Mouse (Mus musculus) adrenal gland, adult 2 months (tissue): ENCODE measurements around the gene Inpp5b. TPM values are rescaled to one million over a fixed set of nuclear protein-coding genes. Genes with fewer than 3 reads are reported as not detected.

Source experiments
- DNase-seq: peaks from one replicate; pipeline ENCODE4 v3.0.0; 2021
- microRNA-seq, 2 experiments: library from miRNA; unstranded; fragments of <30 nt; microRNA quantifications; one replicate each; pipeline ENCODE4 v1.2.0; 2021
- polyA plus RNA-seq: library from polyadenylated mRNA; depleted of rRNA; stranded (reverse); fragments of >200 nt; gene quantifications from 2 replicates; pipeline ENCODE4 v1.2.3, GENCODE M21; 2012; rRNA removed
- total RNA-seq, 2 experiments: library from RNA; stranded (reverse); gene quantifications; 2 replicates each; pipeline ENCODE4 v1.2.3; 2021

The Inpp5b gene
- total and polyA plus RNA-seq, 3 experiments: 16.3 to 26.0 (median 20.1) TPM

GRCm38 (mm10) chr4:124811347-124811975 is 69.8 kb downstream of the Inpp5b start:
- no peak for DNase-seq

GRCm38 (mm10) chr4:124815901-124816300 is 74.3 kb downstream of the Inpp5b start:
- DNase-seq: peak; percentile 50

DNA sequence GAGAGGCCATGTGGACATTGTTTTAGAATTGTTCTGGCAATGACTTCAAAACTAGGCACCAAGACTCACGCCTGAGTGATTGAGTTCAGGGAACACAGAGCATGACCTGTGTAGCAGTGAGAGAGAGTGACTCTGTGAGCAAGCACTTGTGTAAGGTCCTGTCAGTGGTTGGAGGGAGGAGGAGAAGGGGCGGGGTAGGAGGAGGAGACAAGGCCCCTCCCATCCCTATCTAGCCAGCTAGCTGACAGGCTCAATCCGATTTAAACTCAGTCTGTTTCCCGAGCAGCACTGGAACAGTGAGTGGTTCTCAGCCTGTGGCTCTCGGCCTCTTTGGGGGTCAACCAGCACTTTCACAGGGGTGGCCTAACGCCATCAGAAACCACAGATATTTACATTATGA is 76.2 kb downstream of the Inpp5b start:
- peak; percentile 83 for DNase-seq

GRCm38 (mm10) chr4:124818832-124819231 is 77.2 kb downstream of the Inpp5b start:
- no peak for DNase-seq

DNA sequence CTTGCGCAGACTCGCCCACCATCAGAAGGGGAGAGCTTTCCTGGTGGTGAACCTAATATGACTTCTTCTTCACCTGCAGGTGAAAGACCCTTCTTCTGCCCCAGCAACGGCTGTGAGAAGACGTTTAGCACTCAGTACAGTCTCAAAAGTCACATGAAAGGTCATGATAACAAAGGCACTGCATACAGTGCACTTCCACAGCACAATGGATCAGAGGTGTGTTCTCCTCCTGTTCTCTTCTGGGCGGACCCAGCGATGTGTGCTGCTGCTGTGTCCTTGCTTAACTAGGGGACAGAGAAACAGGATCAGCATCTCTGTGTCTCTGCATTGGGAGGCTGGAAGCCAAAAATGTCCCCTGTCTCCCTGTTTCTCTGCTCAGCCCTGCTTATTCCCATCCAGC is 83.3 kb downstream of the Inpp5b start:
- DNase-seq: no peak

- DNase-seq: no peak
Measured at GRCm38 (mm10) chr4:124825371-124825965, 83.8 kb downstream of the Inpp5b start.

GRCm38 (mm10) chr4:124829671-124830070 is 88.0 kb downstream of the Inpp5b start:
- no peak for DNase-seq

DNA sequence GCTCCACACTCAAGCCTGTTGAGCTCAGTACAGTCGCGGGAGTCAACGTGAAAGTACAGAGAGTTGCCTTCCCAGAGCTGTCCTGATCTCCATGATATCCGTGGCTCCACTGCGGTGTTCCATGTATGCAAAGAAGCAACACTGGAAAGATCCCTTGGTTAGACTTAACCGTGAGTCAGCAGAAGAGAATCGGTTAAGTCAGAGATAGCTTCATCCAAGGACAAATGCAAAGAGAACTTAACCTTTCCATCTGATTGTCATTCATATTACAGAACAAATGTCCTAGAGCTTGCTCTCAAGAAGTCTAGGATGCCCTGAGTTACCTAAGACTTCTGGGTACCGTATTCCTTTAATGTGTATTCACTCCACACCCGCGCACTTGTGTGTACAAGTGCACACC is 91.1 kb downstream of the Inpp5b start:
- no peak for DNase-seq

DNA sequence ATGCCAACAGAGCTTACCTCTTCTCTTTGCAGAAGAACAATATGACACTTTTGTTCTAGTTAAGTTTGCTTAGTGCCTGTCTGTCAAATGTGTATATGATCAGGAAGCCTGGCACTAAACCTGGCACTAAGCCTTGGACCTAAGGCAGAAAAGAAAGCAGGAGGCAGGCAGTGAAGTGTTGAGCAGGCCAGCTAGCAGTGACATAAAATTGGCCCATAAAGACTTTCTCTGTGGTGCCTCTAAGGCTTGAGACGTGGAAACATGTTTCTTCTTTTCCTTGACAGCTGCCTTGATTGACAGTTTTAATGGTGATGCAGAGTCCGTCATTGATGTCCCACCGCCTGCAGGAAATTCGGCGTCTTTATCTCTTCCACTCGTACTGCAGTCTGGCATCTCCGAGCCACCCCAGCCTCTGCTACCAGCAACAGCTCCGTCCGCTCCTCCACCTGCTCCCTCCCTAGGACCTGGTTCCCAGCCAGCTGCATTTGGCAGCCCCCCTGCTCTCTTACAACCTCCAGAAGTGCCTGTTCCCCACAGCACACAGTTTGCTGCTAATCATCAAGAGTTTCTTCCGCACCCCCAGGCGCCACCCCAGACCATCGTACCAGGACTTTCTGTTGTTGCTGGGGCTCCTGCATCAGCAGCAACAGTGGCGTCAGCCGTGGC is 96.5 kb downstream of the Inpp5b start:
- no peak for DNase-seq

GRCm38 (mm10) chr4:124840998-124841397 is 99.3 kb downstream of the Inpp5b start:
- no peak for DNase-seq

DNA sequence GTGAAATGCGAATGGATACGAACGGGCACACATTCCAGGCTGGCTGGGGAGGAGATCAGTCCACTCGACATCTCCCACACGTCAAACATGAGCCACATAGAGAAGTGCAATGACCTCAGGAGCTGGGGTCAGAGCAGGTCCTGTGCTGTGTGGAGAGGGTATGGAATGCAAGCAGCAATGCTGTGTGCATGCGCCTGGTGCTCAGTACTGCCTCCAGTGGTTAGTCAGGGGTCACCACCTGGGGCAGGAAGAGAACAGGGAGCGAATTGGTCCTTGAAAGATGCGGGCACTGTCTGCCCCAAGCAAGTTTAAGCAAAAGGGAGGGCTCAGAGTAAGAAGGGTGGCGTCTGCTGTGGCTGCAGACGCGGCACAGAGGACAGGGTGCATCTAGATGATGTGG is 101.8 kb downstream of the Inpp5b start:
- peak; percentile 36 for DNase-seq

DNA sequence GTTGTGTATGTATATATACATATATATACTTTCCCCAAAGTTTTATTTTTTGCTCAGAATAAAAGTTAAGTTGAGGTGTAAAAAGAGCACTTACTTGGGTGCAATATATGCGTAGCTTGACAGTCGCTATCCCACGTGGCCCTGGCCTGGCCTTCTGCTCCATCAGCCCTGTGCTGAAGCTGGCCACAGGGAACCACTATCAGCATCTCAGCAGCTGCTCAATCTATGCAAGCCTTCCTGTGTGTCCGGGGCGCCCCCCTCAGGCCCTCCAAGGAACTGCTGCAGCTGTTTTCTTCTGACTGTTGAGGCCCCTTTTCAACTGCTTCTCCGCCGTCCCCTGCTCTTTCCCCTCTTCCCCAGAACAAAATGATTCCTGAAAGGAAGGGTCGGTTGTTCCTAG is 105.9 kb downstream of the Inpp5b start:
- peak; percentile 85 for DNase-seq

DNA sequence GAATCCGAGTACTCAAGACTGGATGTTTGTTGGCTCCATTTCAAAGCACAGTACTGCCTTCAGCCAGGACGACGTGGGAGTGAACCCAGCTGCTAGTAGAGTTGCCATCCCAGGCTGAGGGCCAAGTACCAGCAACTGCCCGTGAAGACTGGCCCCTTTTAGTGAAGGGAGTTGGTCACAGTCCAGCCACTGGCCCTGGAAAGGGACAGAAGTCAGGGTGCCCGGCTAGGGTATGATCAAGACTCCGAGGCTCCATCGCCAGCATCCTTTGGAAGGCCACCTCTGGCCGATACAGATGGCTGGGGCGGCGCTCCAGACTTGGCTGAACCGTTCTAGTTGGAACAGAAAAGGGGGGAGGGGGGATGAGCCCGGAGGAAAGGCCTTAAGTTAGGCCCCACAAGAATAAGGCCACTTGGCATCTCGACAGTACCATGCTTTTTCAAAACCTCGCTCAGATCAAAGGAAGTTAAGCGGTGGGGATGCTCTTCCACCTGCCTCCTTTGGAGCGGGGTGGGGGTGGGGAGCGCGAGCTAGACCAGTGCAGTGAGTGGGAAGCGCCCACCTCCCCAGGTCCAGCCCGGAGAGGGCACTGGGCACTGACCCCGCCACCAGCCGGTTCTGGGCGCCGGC is 108.1 kb downstream of the Inpp5b start:
- DNase-seq: peak; percentile 61

DNA sequence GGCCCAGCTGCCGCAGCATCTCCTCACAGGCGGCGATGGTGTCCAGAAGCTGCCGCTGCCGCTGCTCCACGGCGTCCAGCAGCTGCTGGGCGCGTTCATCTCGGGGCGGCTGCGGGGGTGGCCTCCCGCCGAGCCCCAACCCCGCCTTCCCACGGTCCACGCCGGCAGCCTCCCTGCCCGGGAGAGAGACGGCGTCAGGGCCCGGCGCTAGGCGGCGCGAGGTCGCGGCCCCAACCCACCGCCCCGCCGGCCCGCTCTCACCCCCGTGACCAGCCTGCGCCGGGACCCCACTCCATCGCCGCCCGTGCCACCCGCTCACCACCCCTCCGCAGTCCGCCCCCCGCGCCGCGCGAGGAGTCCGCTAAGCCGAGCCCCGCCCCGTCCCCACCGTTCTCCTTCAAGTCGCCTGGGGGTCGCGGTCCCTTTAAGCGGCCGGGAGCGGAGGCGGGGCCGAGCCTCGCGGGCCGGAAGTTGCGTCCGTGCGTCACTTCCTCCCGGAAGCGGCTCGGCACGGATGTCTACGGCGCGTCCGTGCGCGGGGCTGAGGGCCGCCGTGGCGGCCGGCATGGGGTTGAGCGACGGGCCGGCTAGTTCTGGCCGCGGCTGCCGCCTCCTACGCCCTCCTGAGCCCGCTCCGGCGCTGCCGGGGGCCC is 108.7 kb downstream of the Inpp5b start, which contains the start of gene Yrdc:
TSS of gene Yrdc (plus strand) at position 419 of the 653 bp plus-strand sequence.
- peak; percentile 97 for DNase-seq

Small RNAs within 50 kb of the gene (microRNA-seq; reads per million reads assigned to microRNA genes)
- gene Gm24721: 0 reads per million in 2 experiments
- 0 reads per million in 2 experiments for gene Mir697
- gene Mir698: 0 to 0.41 reads per million in 2 experiments

Other genes with a start within 250 kb of the Inpp5b start
- gene 3100002H09Rik, start 131.0 kb upstream of the Inpp5b start, total RNA-seq: not detected
- not detected in 2 replicates for gene 3100002H09Rik, start 131.0 kb upstream of the Inpp5b start, polyA plus RNA-seq
- gene Pou3f1, start 85.0 kb upstream of the Inpp5b start, total RNA-seq: under 1 TPM in 1 of 2 experiments, not detected in 1; 0.10 TPM
- 0.15 and 0.26 TPM in 2 replicates for gene Pou3f1, start 85.0 kb upstream of the Inpp5b start, polyA plus RNA-seq
- gene Utp11, start 48.2 kb upstream of the Inpp5b start, total RNA-seq: 10 to 100 TPM; 33.4 to 33.5 TPM
- gene Utp11, start 48.2 kb upstream of the Inpp5b start, polyA plus RNA-seq: 2.0 and 2.1 TPM in 2 replicates
- 10 to 100 TPM in 1 of 2 experiments, 1 to 10 TPM in 1; 6.6 to 15.7 TPM for gene Fhl3, start 41.1 kb upstream of the Inpp5b start, total RNA-seq
- gene Fhl3, start 41.1 kb upstream of the Inpp5b start, polyA plus RNA-seq: 23.6 and 27.6 TPM in 2 replicates
- gene Sf3a3, start 27.1 kb upstream of the Inpp5b start, total RNA-seq: 10 to 100 TPM; 30.6 to 40.0 TPM
- gene Sf3a3, start 27.1 kb upstream of the Inpp5b start, polyA plus RNA-seq: 2.8 and 3.8 TPM in 2 replicates
- 10 to 100 TPM; 22.8 to 25.3 TPM for gene Mtf1, start 60.3 kb downstream of the Inpp5b start, total RNA-seq
- 5.5 and 7.1 TPM in 2 replicates for gene Mtf1, start 60.3 kb downstream of the Inpp5b start, polyA plus RNA-seq
- gene Yrdc, start 108.8 kb downstream of the Inpp5b start, total RNA-seq: 10 to 100 TPM; 34.9 to 39.5 TPM
- 45.0 and 48.5 TPM in 2 replicates for gene Yrdc, start 108.8 kb downstream of the Inpp5b start, polyA plus RNA-seq
- gene 1110065P20Rik, start 109.3 kb downstream of the Inpp5b start, total RNA-seq: 10 to 100 TPM; 29.3 to 47.0 TPM
- 63.4 and 70.0 TPM in 2 replicates for gene 1110065P20Rik, start 109.3 kb downstream of the Inpp5b start, polyA plus RNA-seq
- gene Maneal, start 120.3 kb downstream of the Inpp5b start, total RNA-seq: 1 to 10 TPM; 4.7 TPM
- gene Maneal, start 120.3 kb downstream of the Inpp5b start, polyA plus RNA-seq: 5.9 and 6.5 TPM in 2 replicates
- gene Epha10, start 139.0 kb downstream of the Inpp5b start, total RNA-seq: 1 to 10 TPM; 1.7 to 2.9 TPM
- 3.3 TPM in 2 replicates for gene Epha10, start 139.0 kb downstream of the Inpp5b start, polyA plus RNA-seq
- 10 to 100 TPM; 10.3 to 15.3 TPM for gene 9930104L06Rik, start 195.2 kb downstream of the Inpp5b start, total RNA-seq
- gene 9930104L06Rik, start 195.2 kb downstream of the Inpp5b start, polyA plus RNA-seq: 13.2 and 21.1 TPM in 2 replicates
- 1 to 10 TPM; 2.0 to 4.8 TPM for gene Cdca8, start 197.5 kb downstream of the Inpp5b start, total RNA-seq
- gene Cdca8, start 197.5 kb downstream of the Inpp5b start, polyA plus RNA-seq: 3.7 and 4.1 TPM in 2 replicates
- gene Rspo1, start 244.6 kb downstream of the Inpp5b start, total RNA-seq: 1 to 10 TPM; 5.1 to 7.5 TPM
- gene Rspo1, start 244.6 kb downstream of the Inpp5b start, polyA plus RNA-seq: 6.8 and 7.1 TPM in 2 replicates